Mouse (Mus musculus) kidney, adult 2 months (tissue): ENCODE data around the gene Colec11.

Experiments used
- CTCF ChIP-seq: fragments of 200-500 bp; conservative IDR thresholded peaks from 2 replicates; pipeline ENCODE4 v1.5.1; 2011; ENCODE audit warnings: low read depth, mild to moderate bottlenecking, control low read depth, low read length, moderate library complexity, mixed read lengths; ENCODE audit not compliant: insufficient read depth, insufficient read length
- POLR2A ChIP-seq: fragments of 200-500 bp; IDR thresholded peaks from one replicate; pipeline ENCODE4 v1.6.1; 2011; ENCODE audit warnings: low read depth, low read length, control low read depth

DNA sequence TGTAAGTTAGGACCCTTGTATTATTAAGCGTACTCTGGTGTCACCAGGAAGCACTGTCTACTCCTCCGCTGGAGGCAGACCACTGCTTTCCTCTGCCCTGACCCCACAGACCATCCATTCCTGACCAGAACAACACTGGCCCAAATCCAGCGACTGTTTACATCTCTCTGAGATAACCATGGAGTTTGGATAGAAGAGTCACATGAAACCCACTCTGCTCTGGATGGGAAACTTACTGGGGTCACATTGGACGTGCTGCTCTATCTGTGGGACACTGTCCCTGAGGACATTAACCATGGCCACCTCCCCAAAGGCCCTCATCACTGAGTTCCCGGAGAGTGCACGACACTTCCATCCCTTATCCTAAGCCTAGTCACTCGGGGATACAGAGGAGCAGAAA, 2.2 kb upstream of the Colec11 start:
- TF ChIP-seq POLR2A (no peak), CTCF (no peak)
